Mouse (Mus musculus): ENCODE data around the gene Ikbkg.
A peak's percentile ranks its signal among the peaks of the same experiment; 100 is the strongest.

GRCm38 (mm10) chrX:74372888-74373549 is 20.1 kb upstream of the Ikbkg start, which contains the start of the genes Ubl4a and Slc10a3:
- TF ChIP-seq POLR2A (IDR thresholded peaks at IDR 0.05; ENCODE audit: low read depth, low read length) = peak; percentile 92
- no peak for TF ChIP-seq CTCF (IDR thresholded peaks at IDR 0.05; ENCODE audit: borderline replicate concordance, insufficient read depth, low read length)

All from embryonic fibroblast, embryonic 13.5 days (primary cell).